Mouse (Mus musculus): ENCODE data around the gene Nhej1. TPM values are rescaled to one million over a fixed set of nuclear protein-coding genes. Genes with fewer than 3 reads are reported as not detected.

The Nhej1 gene
- total and polyA plus RNA-seq, 3 experiments = 0.47 to 12.3 (median 2.5) TPM

- Histone ChIP-seq H3K4me1 (ENCODE audit: insufficient read depth, low read depth, low read length) (no peaks in the 10 kb centered on the region), H3K4me3 (ENCODE audit: low read depth, low read length) (no peak overlapping the region), H3K27me3 (ENCODE audit: insufficient read depth, low read length) (peaks cover 28% of the 10 kb centered on the region; the same call in 1 of the 2 replicates), H3K36me3 (replicated peaks) (no peaks in the 10 kb centered on the region), H3K9me3 (replicated peaks) (peaks cover 21% of the 10 kb centered on the region)
- no peak for ATAC-seq (ENCODE audit: extremely low read depth, insufficient number of reproducible peaks, low FRiP score, poor library complexity, severe bottlenecking)
- TF ChIP-seq GATA2 (IDR thresholded peaks at IDR 0.05; ENCODE audit: borderline replicate concordance, low read depth, low read length) (no peak), CTCF (IDR thresholded peaks at IDR 0.05; ENCODE audit: low read depth, low read length) (peak; percentile 40; the same call in 1 of the 2 replicates)
- DNase-seq (ENCODE audit: low spot score) = peak; percentile 55
Measured at GRCm38 (mm10) chr1:74948784-74949665, 176.0 kb downstream of the Nhej1 start.

DNA sequence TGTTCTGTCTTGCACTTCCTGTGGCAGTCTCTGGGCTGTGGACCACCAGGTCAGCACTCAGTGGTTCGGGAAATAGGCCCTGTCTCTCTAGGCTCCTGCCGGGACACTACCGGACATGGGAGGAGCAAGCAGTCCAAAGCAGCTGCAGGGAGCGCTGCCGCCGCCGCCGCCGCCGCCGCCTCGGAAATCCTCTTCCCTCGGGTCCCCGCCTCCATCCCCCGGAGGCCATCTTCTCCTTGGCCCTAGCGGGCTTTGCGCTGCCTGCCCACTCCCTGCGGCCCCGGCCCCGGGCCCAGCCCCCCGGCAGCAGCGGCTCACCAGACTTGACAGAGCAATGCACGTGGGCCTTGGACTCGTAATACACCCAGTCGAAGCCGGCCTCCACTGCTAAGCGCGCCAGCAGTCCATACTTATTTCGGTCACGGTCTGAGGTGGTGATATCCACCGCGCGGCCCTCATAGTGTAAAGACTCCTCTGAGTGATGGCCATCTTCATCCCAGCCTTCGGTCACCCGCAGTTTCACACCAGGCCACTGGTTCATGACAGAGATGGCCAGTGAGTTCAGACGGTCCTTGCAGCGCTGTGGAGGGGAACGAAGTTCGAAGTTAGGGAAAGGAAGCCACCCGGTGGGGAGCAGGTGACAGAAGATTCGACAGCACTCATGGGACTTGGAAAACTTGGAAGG is 176.9 kb downstream of the Nhej1 start:
- Histone ChIP-seq H3K4me1 (ENCODE audit: insufficient read depth, low read depth, low read length) (no peaks in the 10 kb centered on the region), H3K4me3 (ENCODE audit: low read depth, low read length) (no peak overlapping the region), H3K27me3 (ENCODE audit: insufficient read depth, low read length) (peaks cover 28% of the 10 kb centered on the region; the same call in 1 of the 2 replicates), H3K36me3 (replicated peaks) (no peaks in the 10 kb centered on the region), H3K9me3 (replicated peaks) (peaks cover 21% of the 10 kb centered on the region)
- no peak for DNase-seq (ENCODE audit: low spot score)
- no peak for TF ChIP-seq POLR2AphosphoS5 (IDR thresholded peaks at IDR 0.05; ENCODE audit: insufficient replicate concordance, low read depth, low read length)
- no peak for TF ChIP-seq GATA1 (IDR thresholded peaks at IDR 0.05; ENCODE audit: borderline replicate concordance, low read length)
- TF ChIP-seq GATA2 (IDR thresholded peaks at IDR 0.05; ENCODE audit: borderline replicate concordance, low read depth, low read length) = no peak
- no peak for TF ChIP-seq CTCF (IDR thresholded peaks at IDR 0.05; ENCODE audit: low read depth, low read length)
- TF ChIP-seq TAL1 (conservative IDR thresholded peaks at IDR 0.05; ENCODE audit: low read depth, low read length) = no peak
- no peak for ATAC-seq (ENCODE audit: extremely low read depth, insufficient number of reproducible peaks, low FRiP score, poor library complexity, severe bottlenecking)

DNA sequence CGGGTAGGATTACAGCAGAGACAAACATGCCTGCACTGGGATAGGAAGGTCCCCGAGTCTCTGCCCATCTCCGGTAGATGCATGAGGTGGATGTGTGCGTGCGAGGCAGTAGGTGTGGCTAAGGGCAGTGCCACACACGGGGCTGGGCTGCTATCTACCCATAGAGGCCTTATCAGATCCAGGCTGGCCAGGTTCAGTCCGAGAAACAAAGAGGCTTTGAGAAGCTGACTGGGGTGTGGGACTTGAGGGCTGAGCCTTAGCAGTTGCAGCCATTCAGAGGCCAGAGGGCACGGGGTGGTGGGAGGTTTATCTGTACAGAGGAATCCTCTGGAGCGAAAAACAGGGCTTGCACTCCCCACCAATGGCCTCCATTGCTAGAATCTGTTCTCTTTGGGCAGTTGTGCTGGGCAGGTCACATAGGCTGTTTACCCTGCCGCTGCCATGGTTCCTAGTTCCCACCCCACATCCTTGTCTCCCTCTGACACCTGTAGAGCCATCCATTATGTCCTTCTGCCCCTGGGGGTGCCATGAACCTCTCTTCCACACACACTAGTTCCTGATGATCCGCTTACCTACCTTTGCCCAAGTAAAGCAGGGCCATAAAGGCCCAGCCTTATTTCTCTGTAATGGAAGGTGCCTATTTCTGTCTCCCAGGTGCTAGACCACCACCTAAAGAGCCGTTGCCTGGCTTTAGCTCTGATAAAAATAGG is 183.2 kb downstream of the Nhej1 start:
- no peak for ATAC-seq (ENCODE audit: extremely low read depth, insufficient number of reproducible peaks, low FRiP score, poor library complexity, severe bottlenecking)
- no peak for TF ChIP-seq GATA2 (IDR thresholded peaks at IDR 0.05; ENCODE audit: borderline replicate concordance, low read depth, low read length)
- 0 out of 2 replicates have a peak, but pooled peaks have one; percentile 21 for TF ChIP-seq POLR2AphosphoS5 (IDR thresholded peaks at IDR 0.05; ENCODE audit: insufficient replicate concordance, low read depth, low read length)
- no peak for TF ChIP-seq CTCF (IDR thresholded peaks at IDR 0.05; ENCODE audit: low read depth, low read length)

GRCm38 (mm10) chr1:74939762-74940161 is 185.2 kb downstream of the Nhej1 start:
- TF ChIP-seq POLR2AphosphoS5 (IDR thresholded peaks at IDR 0.05; ENCODE audit: insufficient replicate concordance, low read depth, low read length) (no peak), TAL1 (conservative IDR thresholded peaks at IDR 0.05; ENCODE audit: low read depth, low read length) (no peak), GATA2 (IDR thresholded peaks at IDR 0.05; ENCODE audit: borderline replicate concordance, low read depth, low read length) (no peak), GATA1 (IDR thresholded peaks at IDR 0.05; ENCODE audit: borderline replicate concordance, low read length) (no peak), CTCF (IDR thresholded peaks at IDR 0.05; ENCODE audit: low read depth, low read length) (no peak)

More for the DNA sequence above, 183.2 kb downstream of the Nhej1 start:
- no peak for DNase-seq (ENCODE audit: low spot score)
- Histone ChIP-seq H3K9me3 (replicated peaks) (no peaks in the 10 kb centered on the region), H3K36me3 (replicated peaks) (no peaks in the 10 kb centered on the region), H3K4me3 (ENCODE audit: low read depth, low read length) (no peak overlapping the region), H3K27me3 (ENCODE audit: insufficient read depth, low read length) (peaks cover 9% of the 10 kb centered on the region; the same call in 1 of the 2 replicates), H3K4me1 (ENCODE audit: insufficient read depth, low read depth, low read length) (no peaks in the 10 kb centered on the region)

DNA sequence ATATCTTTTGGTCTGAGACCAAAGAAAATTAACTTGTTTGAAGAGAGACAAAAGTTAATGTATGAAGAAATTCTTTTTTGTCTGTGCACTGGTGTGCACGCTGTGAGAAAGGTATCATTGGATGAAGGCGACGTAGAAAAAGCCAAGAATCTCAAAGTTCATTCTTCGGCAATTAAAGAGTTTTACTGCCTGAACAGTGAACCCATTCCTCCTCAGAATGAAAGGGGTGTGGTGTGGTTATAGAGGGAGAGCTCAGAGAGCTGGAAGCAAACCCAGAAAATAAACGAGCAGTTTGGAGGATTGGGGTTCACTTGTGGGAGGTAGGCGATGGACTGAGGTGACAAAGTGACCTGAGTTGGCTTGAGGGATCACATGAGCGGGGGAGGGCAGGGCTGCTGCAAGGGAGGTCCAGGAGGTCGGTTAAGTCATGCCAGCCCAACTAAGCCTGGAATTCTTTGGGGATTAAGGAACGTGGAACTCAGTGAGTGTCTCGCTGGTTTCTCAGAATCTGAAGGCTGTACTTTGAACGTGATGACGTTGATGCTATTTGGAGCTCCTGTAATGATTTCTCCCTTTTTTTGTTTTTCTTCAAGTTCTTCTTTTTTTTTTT is 188.7 kb downstream of the Nhej1 start:
- ATAC-seq (ENCODE audit: extremely low read depth, insufficient number of reproducible peaks, low FRiP score, poor library complexity, severe bottlenecking) (no peak), DNase-seq (ENCODE audit: low spot score) (no peak)
- no peaks in the 10 kb centered on the region for H3K9me3 ChIP-seq (replicated peaks)
- peaks cover 9% of the 10 kb centered on the region for H3K27me3 ChIP-seq (ENCODE audit: insufficient read depth, low read length)
- no peak for TF ChIP-seq POLR2AphosphoS5 (IDR thresholded peaks at IDR 0.05; ENCODE audit: insufficient replicate concordance, low read depth, low read length)
- H3K4me1 ChIP-seq (ENCODE audit: insufficient read depth, low read depth, low read length) = peaks cover 2% of the 10 kb centered on the region; the same call in 1 of the 2 replicates
- H3K4me3 ChIP-seq (ENCODE audit: low read depth, low read length) = no peak overlapping the region
- no peaks in the 10 kb centered on the region for H3K36me3 ChIP-seq (replicated peaks)

More at GRCm38 (mm10) chr1:74939762-74940161, 185.2 kb downstream of the Nhej1 start:
- H3K4me3 ChIP-seq (ENCODE audit: low read depth, low read length) = no peak overlapping the region
- DNase-seq (ENCODE audit: low spot score) = no peak
- H3K9me3 ChIP-seq (replicated peaks) = no peaks in the 10 kb centered on the region
- peaks cover 9% of the 10 kb centered on the region; the same call in 1 of the 2 replicates for H3K27me3 ChIP-seq (ENCODE audit: insufficient read depth, low read length)
- no peak for ATAC-seq (ENCODE audit: extremely low read depth, insufficient number of reproducible peaks, low FRiP score, poor library complexity, severe bottlenecking)
- H3K4me1 ChIP-seq (ENCODE audit: insufficient read depth, low read depth, low read length) = peaks cover 2% of the 10 kb centered on the region; the same call in 1 of the 2 replicates
- no peaks in the 10 kb centered on the region for H3K36me3 ChIP-seq (replicated peaks)

DNA sequence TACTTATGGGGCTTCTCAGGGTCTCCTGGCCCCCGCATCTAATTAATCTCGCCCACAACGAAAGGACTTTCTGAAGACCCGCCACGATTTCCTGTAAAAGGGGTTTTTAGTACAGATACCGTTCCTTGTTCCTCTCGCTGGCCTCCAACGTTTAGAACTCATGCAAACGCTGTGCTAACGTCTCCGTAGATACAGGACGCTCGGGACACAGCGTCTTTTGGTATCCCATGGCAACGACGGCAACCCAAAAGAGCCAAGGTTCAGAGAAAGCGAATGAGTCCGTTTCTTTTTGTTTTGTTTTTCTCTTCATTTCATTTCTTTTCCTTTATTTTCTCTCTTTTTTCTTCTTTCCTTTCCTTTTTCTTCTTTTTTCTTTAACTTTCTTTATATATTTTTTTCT is 189.6 kb downstream of the Nhej1 start, which contains the start of gene Cfap65:
Cfap65 (minus strand) TSS at position 198 of the 400 bp plus-strand sequence.
- no peak for DNase-seq (ENCODE audit: low spot score)
- H3K27me3 ChIP-seq (ENCODE audit: insufficient read depth, low read length) = peaks cover 9% of the 10 kb centered on the region

More for the DNA sequence above, 189.6 kb downstream of the Nhej1 start, which contains the start of gene Cfap65:
- no peak for ATAC-seq (ENCODE audit: extremely low read depth, insufficient number of reproducible peaks, low FRiP score, poor library complexity, severe bottlenecking)
- Histone ChIP-seq H3K9me3 (replicated peaks) (no peaks in the 10 kb centered on the region), H3K4me1 (ENCODE audit: insufficient read depth, low read depth, low read length) (peaks cover 2% of the 10 kb centered on the region; the same call in 1 of the 2 replicates), H3K36me3 (replicated peaks) (no peaks in the 10 kb centered on the region), H3K4me3 (ENCODE audit: low read depth, low read length) (no peak within 1 kb of the TSS)
- TF ChIP-seq GATA1 (IDR thresholded peaks at IDR 0.05; ENCODE audit: borderline replicate concordance, low read length) = no peak
- TF ChIP-seq CTCF (IDR thresholded peaks at IDR 0.05; ENCODE audit: low read depth, low read length) = no peak
- TF ChIP-seq POLR2AphosphoS5 (IDR thresholded peaks at IDR 0.05; ENCODE audit: insufficient replicate concordance, low read depth, low read length) = no peak
- no peak for TF ChIP-seq TAL1 (conservative IDR thresholded peaks at IDR 0.05; ENCODE audit: low read depth, low read length)
- TF ChIP-seq GATA2 (IDR thresholded peaks at IDR 0.05; ENCODE audit: borderline replicate concordance, low read depth, low read length) = no peak

All from G1E (cell line).